ENCODE assay signal across 19 mouse cellular contexts in the genomic region with DNA sequence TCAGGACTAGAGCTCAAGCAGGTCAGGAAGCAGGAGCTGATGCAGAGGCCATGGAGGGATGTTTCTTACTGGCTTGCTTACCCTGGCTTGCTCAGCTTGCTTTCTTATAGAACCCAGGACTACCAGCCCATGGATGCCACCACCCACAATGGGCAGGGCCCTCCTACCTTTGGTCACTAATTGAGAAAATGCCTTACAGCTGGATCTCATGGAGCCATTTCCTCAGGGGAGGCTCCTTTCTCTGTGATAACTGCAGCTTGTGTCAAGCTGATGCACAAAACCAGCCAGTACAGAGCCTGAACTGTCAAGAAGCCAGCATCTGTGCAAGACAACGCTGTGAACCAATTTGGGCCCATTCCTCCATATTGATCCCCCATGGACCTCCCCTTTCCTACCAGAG. TPM values are rescaled to one million over a fixed set of nuclear protein-coding genes. Genes with fewer than 3 reads are reported as not detected.
"Had no signal": no experiment of that assay in that cellular context is flagged by ENCODE, and none has a peak within 500 bp of the region (broad histone marks: within the 10 kb centered on the region; RNA-seq: fewer than 3 reads in every experiment).

No protein-coding gene starts in this region.

RNA-seq across cellular contexts. Expression of a gene that starts 11.2 kb away (rescaled TPM):
- polyA plus RNA-seq: cerebellum, adult 2 months; cortical plate, adult 2 months; embryonic facial prominence, embryonic 10.5 days; embryonic facial prominence, embryonic 11.5 days; embryonic facial prominence, embryonic 13.5 days; embryonic facial prominence, embryonic 14.5 days; embryonic facial prominence, embryonic 15.5 days; erythroblast, embryonic 14.5 days; forebrain, embryonic 11.5 days; forebrain, embryonic 12.5 days; forebrain, embryonic 13.5 days; forebrain, embryonic 14.5 days; forebrain, embryonic 15.5 days; forebrain, embryonic 16.5 days; forebrain, postnatal 0 days; frontal cortex, adult 2 months; heart, adult 2 months had no signal

RNA-seq across cellular contexts. Expression of a gene that starts 26.2 kb away (rescaled TPM):
- polyA plus RNA-seq: cerebellum, adult 2 months; cortical plate, adult 2 months; embryonic facial prominence, embryonic 10.5 days; embryonic facial prominence, embryonic 11.5 days; embryonic facial prominence, embryonic 12.5 days; erythroblast, embryonic 14.5 days; forebrain, embryonic 10.5 days; forebrain, embryonic 11.5 days; forebrain, embryonic 12.5 days; forebrain, embryonic 13.5 days; forebrain, embryonic 14.5 days; forebrain, embryonic 15.5 days; forebrain, embryonic 16.5 days; forebrain, postnatal 0 days; frontal cortex, adult 2 months; heart, adult 2 months had no signal

RNA-seq across cellular contexts. Expression of a gene that starts 38.7 kb away (rescaled TPM):
- polyA plus RNA-seq: cortical plate, adult 2 months; embryonic facial prominence, embryonic 10.5 days; embryonic facial prominence, embryonic 11.5 days; embryonic facial prominence, embryonic 12.5 days; embryonic facial prominence, embryonic 14.5 days; erythroblast, embryonic 14.5 days; forebrain, embryonic 10.5 days; forebrain, embryonic 11.5 days; forebrain, embryonic 12.5 days; forebrain, embryonic 13.5 days; forebrain, embryonic 14.5 days; forebrain, embryonic 15.5 days; forebrain, embryonic 16.5 days; forebrain, postnatal 0 days; heart, adult 2 months had no signal

RNA-seq across cellular contexts. Expression of a gene that starts 43.9 kb away (rescaled TPM):
- polyA plus RNA-seq: cerebellum, adult 2 months; cortical plate, adult 2 months; embryonic facial prominence, embryonic 10.5 days; embryonic facial prominence, embryonic 11.5 days; embryonic facial prominence, embryonic 12.5 days; erythroblast, embryonic 14.5 days; forebrain, embryonic 10.5 days; forebrain, embryonic 11.5 days; forebrain, embryonic 12.5 days; forebrain, embryonic 13.5 days; forebrain, embryonic 14.5 days; forebrain, embryonic 15.5 days; forebrain, embryonic 16.5 days; forebrain, postnatal 0 days; frontal cortex, adult 2 months; heart, adult 2 months had no signal

RNA-seq across cellular contexts. Expression of a gene that starts 52.8 kb away (rescaled TPM):
- polyA plus RNA-seq: embryonic facial prominence, embryonic 10.5 days; embryonic facial prominence, embryonic 11.5 days; embryonic facial prominence, embryonic 13.5 days; forebrain, embryonic 10.5 days; forebrain, embryonic 11.5 days; forebrain, embryonic 12.5 days; forebrain, embryonic 14.5 days; forebrain, embryonic 15.5 days had no signal
